Mouse (Mus musculus) ES-E14 (cell line): ENCODE measurements at regions not wholly inside any gene's neighbourhood (a gene's known extent, or its start where the extent isn't known, plus 50 kb on each side); places are given as distances from the start of the nearest gene placed in this dataset.
A peak's percentile ranks its signal among the peaks of the same experiment; 100 is the strongest.

ENCODE experiments used
- DNase-seq: peaks from one replicate; pipeline ENCODE4 v3.0.0-alpha.2; 2013; ENCODE audit warnings: low read depth, low spot score
- H3K27ac ChIP-seq: 2 replicates; pipeline ENCODE4 v1.5.1; 2012; ENCODE audit warnings: low read depth, mild to moderate bottlenecking, low read length, moderate library complexity, mixed read lengths; ENCODE audit not compliant: poor library complexity, insufficient read depth, severe bottlenecking
- H3K36me3 ChIP-seq: 2 replicates; pipeline ENCODE4 v1.6.1; 2012; ENCODE audit warnings: mild to moderate bottlenecking, low read length, moderate library complexity, mixed read lengths; ENCODE audit not compliant: control insufficient read depth, poor library complexity, insufficient read depth, severe bottlenecking
- H3K4me1 ChIP-seq, 2 experiments: fragments of 150-350 bp in 1 of 2; sonication (generic) in 1 of 2; 2 replicates each; pipeline ENCODE4 v1.6.1; 2012; ENCODE audit warnings: low read length in 2 of 2, mild to moderate bottlenecking in 1 of 2, mixed read lengths in 1 of 2; ENCODE audit not compliant: control insufficient read depth in 2 of 2, insufficient read depth in 2 of 2, poor library complexity in 1 of 2
- H3K4me3 ChIP-seq, 2 experiments: fragments of 150-350 bp in 1 of 2; sonication (generic) in 1 of 2; 2 replicates each; pipeline ENCODE4 v1.5.1; 2012; ENCODE audit warnings: low read length in 2 of 2, low read depth in 1 of 2, mild to moderate bottlenecking in 1 of 2, mixed read lengths in 1 of 2; ENCODE audit not compliant: insufficient read depth in 1 of 2, poor library complexity in 1 of 2, severe bottlenecking in 1 of 2
- H3K9ac ChIP-seq: 2 replicates; pipeline ENCODE4 v1.6.1; 2012; ENCODE audit warnings: low read depth, mild to moderate bottlenecking, low read length, mixed read lengths; ENCODE audit not compliant: poor library complexity, insufficient read depth, severe bottlenecking
- H3K9me3 ChIP-seq: fragments of 150-350 bp; sonication (generic); 2 replicates; pipeline ENCODE4 v1.6.1; 2012; ENCODE audit warnings: low read depth, mild to moderate bottlenecking, low read length; ENCODE audit not compliant: control insufficient read depth, insufficient read depth
- CHD2 ChIP-seq: IDR thresholded peaks from 2 replicates; pipeline ENCODE4 v1.6.1; 2014; ENCODE audit warnings: mild to moderate bottlenecking, low read depth, low read length, inconsistent platforms
- HCFC1 ChIP-seq: IDR thresholded peaks from 2 replicates; pipeline ENCODE4 v1.6.1; 2012; ENCODE audit warnings: low read length, inconsistent platforms, borderline replicate concordance; ENCODE audit not compliant: insufficient read depth
- MAFK ChIP-seq: IDR thresholded peaks from 2 replicates; pipeline ENCODE4 v1.6.1; 2014; ENCODE audit warnings: mild to moderate bottlenecking, low read depth, low read length, inconsistent platforms; ENCODE audit not compliant: insufficient read depth
- ZC3H11A ChIP-seq: IDR thresholded peaks from 2 replicates; pipeline ENCODE4 v1.6.1; 2012; ENCODE audit warnings: low read depth, mild to moderate bottlenecking, inconsistent platforms, low read length, borderline replicate concordance
- ZNF384 ChIP-seq: IDR thresholded peaks from 2 replicates; pipeline ENCODE4 v1.6.1; 2012; ENCODE audit warnings: low read depth, low read length, inconsistent platforms
- in situ Hi-C, 2 experiments: fragments of 600-800 bp; cut with MboI; formaldehyde crosslinking; loops; one replicate each; pipeline ENCODE4 v1.15.1; 2025; ENCODE audit warnings: low sequenced_read_pairs in 2 of 2, inconsistent platforms in 1 of 2; ENCODE audit not compliant: unreplicated experiment in 2 of 2

- no peak overlapping the region for H3K27ac ChIP-seq
- in situ Hi-C loops: no loop called here
- TF ChIP-seq HCFC1: no peak
- TF ChIP-seq MAFK: no peak
- no peak overlapping the region for H3K9ac ChIP-seq
- no peaks in the 10 kb centered on the region for H3K4me1 ChIP-seq
- H3K36me3 ChIP-seq: no peaks in the 10 kb centered on the region
- DNase-seq: no peak
- no peak overlapping the region for H3K4me3 ChIP-seq
- no peaks in the 10 kb centered on the region for H3K9me3 ChIP-seq
Observed at GRCm38 (mm10) chr2:178565368-178565818, 135.1 kb downstream of the Cdh26 start.

- no peak overlapping the region for H3K27ac ChIP-seq
- TF ChIP-seq ZNF384 (no peak), MAFK (no peak), CHD2 (no peak), HCFC1 (no peak), ZC3H11A (no peak)
- in situ Hi-C loops: no loop called here
- no peaks in the 10 kb centered on the region for H3K9me3 ChIP-seq
- H3K4me3 ChIP-seq: no peak overlapping the region
- no peak for DNase-seq
- H3K36me3 ChIP-seq: no peaks in the 10 kb centered on the region
- H3K4me1 ChIP-seq: no peaks in the 10 kb centered on the region
- no peak overlapping the region for H3K9ac ChIP-seq
Observed at GRCm38 (mm10) chr2:178567493-178567892, 137.2 kb downstream of the Cdh26 start.

GRCm38 (mm10) chr2:178572301-178572700 is 142.0 kb downstream of the Cdh26 start:
- no peak for TF ChIP-seq ZNF384
- no peak for TF ChIP-seq MAFK
- no peak for TF ChIP-seq ZC3H11A
- Histone ChIP-seq H3K4me1 (no peaks in the 10 kb centered on the region), H3K9me3 (no peaks in the 10 kb centered on the region), H3K4me3 (no peak overlapping the region), H3K36me3 (no peaks in the 10 kb centered on the region), H3K27ac (no peak overlapping the region), H3K9ac (no peak overlapping the region)
- in situ Hi-C loops: loop anchor here in 1 of 2 experiments (10.0 kb wide), 1 partner anchor 92 kb away; no protein-coding TSS in a partner anchor
- DNase-seq: no peak

DNA sequence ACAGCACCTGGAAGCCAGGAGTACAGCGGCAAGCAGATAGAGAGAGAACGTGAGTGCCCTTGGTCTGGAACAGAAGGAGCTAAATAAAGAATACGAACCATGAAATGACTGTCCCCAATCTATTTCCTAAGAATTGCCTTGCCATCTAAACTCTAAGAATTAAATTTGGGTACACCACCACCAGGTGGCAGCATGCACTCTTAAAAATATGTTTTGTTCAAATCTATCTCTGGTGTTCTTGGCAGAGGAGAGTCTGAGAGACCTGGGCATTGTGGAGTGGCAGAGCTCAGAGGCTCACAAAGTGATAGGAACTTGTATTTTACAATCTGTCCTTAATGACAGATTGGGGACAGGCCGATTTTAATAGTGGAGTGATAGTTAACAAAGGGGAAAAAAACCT is 144.5 kb downstream of the Cdh26 start:
- DNase-seq: peak; percentile 58
- H3K4me3 ChIP-seq: no peak overlapping the region
- no peak overlapping the region for H3K9ac ChIP-seq
- TF ChIP-seq ZC3H11A: peak; percentile 52
- TF ChIP-seq MAFK: no peak
- no peak for TF ChIP-seq HCFC1
- no peak for TF ChIP-seq CHD2
- no peak for TF ChIP-seq ZNF384
- H3K4me1 ChIP-seq: no peaks in the 10 kb centered on the region
- H3K9me3 ChIP-seq: no peaks in the 10 kb centered on the region
- no peaks in the 10 kb centered on the region for H3K36me3 ChIP-seq
- H3K27ac ChIP-seq: no peak overlapping the region
- in situ Hi-C loops: loop anchor here in 1 of 2 experiments (10.0 kb wide), 1 partner anchor 90 kb away; no protein-coding TSS in a partner anchor

DNA sequence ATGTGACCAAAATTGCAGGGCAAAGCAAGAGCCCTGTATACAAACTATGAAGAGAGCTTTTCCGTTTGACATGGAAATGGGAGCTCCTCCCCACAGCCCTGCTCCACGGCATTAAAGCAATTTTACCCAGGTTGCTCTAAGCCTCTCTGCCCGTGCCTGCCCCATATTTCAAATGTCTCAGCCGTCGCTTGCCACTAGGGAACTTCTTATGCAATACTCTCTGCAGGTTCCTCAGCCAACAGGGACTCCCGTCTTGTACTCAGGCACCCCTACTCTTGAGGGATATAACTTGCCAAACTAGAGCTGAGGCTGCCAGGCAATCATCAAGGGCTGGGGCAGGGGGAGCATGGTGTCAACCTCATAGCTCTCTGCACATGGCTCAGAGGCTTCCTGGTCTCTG is 145.1 kb downstream of the Cdh26 start:
- no peaks in the 10 kb centered on the region for H3K9me3 ChIP-seq
- no peaks in the 10 kb centered on the region for H3K36me3 ChIP-seq
- in situ Hi-C loops: loop anchor here in 1 of 2 experiments (10.0 kb wide), 1 partner anchor 89 kb away; no protein-coding TSS in a partner anchor
- TF ChIP-seq MAFK (no peak), HCFC1 (no peak), ZNF384 (no peak), ZC3H11A (no peak), CHD2 (no peak)
- H3K27ac ChIP-seq: no peak overlapping the region
- no peak for DNase-seq
- no peak overlapping the region for H3K9ac ChIP-seq
- no peak overlapping the region for H3K4me3 ChIP-seq
- no peaks in the 10 kb centered on the region for H3K4me1 ChIP-seq
